Mouse (Mus musculus) kidney, adult 2 months (tissue): ENCODE measurements around the gene Ccdc78. TPM values are rescaled to one million over a fixed set of nuclear protein-coding genes. Genes with fewer than 3 reads are reported as not detected.
A peak's percentile ranks its signal among the peaks of the same experiment; 100 is the strongest.

Experiments used
- DNase-seq: peaks from one replicate; pipeline ENCODE4 v3.0.0; 2021
- H3K27ac ChIP-seq: fragments of 200-500 bp; 2 replicates; pipeline ENCODE4 v1.5.1; 2012; ENCODE audit warnings: low read depth, low read length, control low read depth, inconsistent platforms; ENCODE audit not compliant: insufficient read depth
- H3K27me3 ChIP-seq: fragments of 200-500 bp; replicated peaks from 2 replicates; pipeline ENCODE4 v1.6.1; 2012; ENCODE audit warnings: mild to moderate bottlenecking, moderate library complexity, low read length, inconsistent platforms; ENCODE audit not compliant: control insufficient read depth, insufficient read depth
- H3K36me3 ChIP-seq: fragments of 200-500 bp; 2 replicates; pipeline ENCODE4 v1.6.1; 2012; ENCODE audit warnings: mild to moderate bottlenecking, moderate library complexity, low read length, inconsistent platforms; ENCODE audit not compliant: control insufficient read depth, insufficient read depth
- H3K4me1 ChIP-seq: fragments of 200-500 bp; 2 replicates; pipeline ENCODE4 v1.6.1; 2011; ENCODE audit warnings: low read length; ENCODE audit not compliant: control insufficient read depth, insufficient read depth
- H3K4me3 ChIP-seq: fragments of 200-500 bp; 2 replicates; pipeline ENCODE4 v1.5.1; 2011; ENCODE audit warnings: mild to moderate bottlenecking, low read depth, low read length, control low read depth; ENCODE audit not compliant: insufficient read depth
- CTCF ChIP-seq: fragments of 200-500 bp; conservative IDR thresholded peaks from 2 replicates; pipeline ENCODE4 v1.5.1; 2011; ENCODE audit warnings: low read depth, mild to moderate bottlenecking, control low read depth, low read length, moderate library complexity, mixed read lengths; ENCODE audit not compliant: insufficient read depth, insufficient read length
- POLR2A ChIP-seq: fragments of 200-500 bp; IDR thresholded peaks from one replicate; pipeline ENCODE4 v1.6.1; 2011; ENCODE audit warnings: low read depth, low read length, control low read depth
- WGBS: fragments of 180-500 bp; shearing (Covaris S2); methylation state at CpG from one replicate; pipeline ENCODE4 v1.1.7; 2018; 5-methylcytosine and 5-hydroxymethylcytosine counted together
- polyA plus RNA-seq: library from polyadenylated mRNA; depleted of rRNA; stranded (reverse); fragments of >200 nt; gene quantifications from 2 replicates; pipeline ENCODE4 v1.2.3, GENCODE M21; 2012

Ccdc78 gene
- polyA plus RNA-seq, 1 experiment = 0.06 TPM

DNA sequence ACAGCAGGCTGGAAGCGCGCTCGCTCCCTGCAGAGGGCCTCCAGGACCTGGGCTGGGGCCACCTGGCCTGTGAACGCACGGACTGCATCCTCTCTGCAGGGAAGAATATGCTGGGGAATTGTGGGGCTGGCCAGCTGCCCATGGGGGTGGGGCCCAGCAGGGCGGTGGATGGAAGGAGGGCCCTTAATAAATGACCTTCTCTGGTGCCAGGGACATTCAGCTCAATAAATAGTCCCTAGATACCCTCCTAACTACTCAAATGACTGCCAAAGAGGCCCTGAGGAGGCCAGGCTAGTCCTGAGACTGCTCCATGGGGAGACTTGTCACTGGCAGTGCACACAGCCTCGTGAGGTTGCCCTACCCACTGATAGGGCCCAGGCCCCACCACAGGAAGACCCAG is 3.3 kb upstream of the Ccdc78 start:
- H3K4me3 ChIP-seq = no peak overlapping the region
- TF ChIP-seq CTCF (no peak), POLR2A (no peak)
- H3K36me3 ChIP-seq = no peaks in the 10 kb centered on the region
- 55% methylated on average over 7 of the region's 7 CpGs for WGBS
- no peaks in the 10 kb centered on the region for H3K4me1 ChIP-seq
- peak; percentile 55 for DNase-seq
- no peak overlapping the region for H3K27ac ChIP-seq
- no peaks in the 10 kb centered on the region for H3K27me3 ChIP-seq

DNA sequence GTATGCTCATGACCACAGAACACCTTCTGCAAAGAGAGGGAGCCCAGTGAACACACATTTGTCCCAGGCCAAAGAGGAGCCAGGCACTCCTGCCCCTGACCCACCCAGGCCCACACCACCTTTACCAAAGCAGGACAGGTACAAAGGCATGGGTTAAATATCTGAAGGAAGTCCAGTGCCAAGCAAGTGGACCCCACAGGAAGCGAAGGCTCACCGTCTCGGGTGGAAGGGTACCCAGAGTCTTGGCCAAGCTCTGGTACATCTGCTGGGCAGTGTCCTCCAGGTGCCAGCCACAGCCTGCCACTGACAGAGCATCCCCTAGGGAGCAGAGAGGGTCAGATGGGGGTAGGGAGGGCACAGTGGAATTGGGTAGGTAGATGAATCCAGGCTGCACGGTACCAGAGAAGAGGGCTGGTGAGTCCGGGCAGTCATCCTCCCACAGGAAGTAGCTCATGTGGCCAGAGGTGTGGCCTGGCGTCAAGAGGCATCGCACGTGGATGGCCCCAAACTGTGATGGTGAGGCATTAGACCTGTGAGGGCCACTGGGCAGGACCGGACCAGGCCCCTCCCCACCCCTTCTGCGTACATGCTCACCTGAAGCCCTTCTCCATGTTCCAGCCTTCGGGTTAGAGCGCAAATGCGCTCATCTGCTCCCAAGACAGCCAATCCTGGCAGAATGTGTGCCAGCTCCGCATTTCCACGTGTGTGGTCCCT is 2.4 kb upstream of the Ccdc78 start:
- no peak for DNase-seq
- WGBS = 70% methylated on average over 15 of the region's 15 CpGs
- no peak overlapping the region for H3K4me3 ChIP-seq
- no peaks in the 10 kb centered on the region for H3K36me3 ChIP-seq
- no peaks in the 10 kb centered on the region for H3K4me1 ChIP-seq
- H3K27ac ChIP-seq = no peak overlapping the region
- TF ChIP-seq CTCF (no peak), POLR2A (no peak)
- no peaks in the 10 kb centered on the region for H3K27me3 ChIP-seq

DNA sequence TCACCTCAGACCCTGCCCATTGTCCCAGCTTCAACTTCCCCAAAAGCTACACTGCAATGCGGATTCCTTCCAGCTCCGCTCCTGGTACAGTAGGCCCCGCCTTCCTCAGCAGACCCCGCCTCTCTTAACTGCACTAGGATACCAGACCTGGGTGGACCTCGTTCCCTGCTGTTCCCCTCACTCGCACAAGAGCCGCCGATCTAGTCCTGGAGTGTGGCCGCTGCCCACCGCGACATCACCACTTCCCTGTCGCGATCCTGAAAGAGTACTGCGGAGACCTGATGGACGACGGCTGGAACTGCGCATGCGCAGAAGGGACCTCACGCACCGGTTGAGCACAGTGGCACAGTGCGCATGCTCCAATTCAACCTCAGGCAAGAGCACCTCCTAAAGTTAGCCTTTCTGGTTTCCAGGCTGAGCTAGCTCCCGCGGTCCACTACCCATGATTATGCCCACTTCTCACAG is 1.1 kb upstream of the Ccdc78 start, which contains the start of gene Haghl:
Gene Haghl, minus strand, starts transcription at position 393 of the 465 bp plus-strand sequence.
- DNase-seq = peak; percentile 97
- Histone ChIP-seq H3K4me1 (no peaks in the 10 kb centered on the region), H3K36me3 (no peaks in the 10 kb centered on the region), H3K27me3 (no peaks in the 10 kb centered on the region), H3K4me3 (peak within 1 kb of the TSS; percentile 67), H3K27ac (peak within 1 kb of the TSS; percentile 46)
- peak; percentile 41 for TF ChIP-seq POLR2A
- TF ChIP-seq CTCF = 0 out of 2 replicates have a peak, but pooled peaks have one; percentile 11
- WGBS = under 1% methylated on average over 23 of the region's 23 CpGs

DNA sequence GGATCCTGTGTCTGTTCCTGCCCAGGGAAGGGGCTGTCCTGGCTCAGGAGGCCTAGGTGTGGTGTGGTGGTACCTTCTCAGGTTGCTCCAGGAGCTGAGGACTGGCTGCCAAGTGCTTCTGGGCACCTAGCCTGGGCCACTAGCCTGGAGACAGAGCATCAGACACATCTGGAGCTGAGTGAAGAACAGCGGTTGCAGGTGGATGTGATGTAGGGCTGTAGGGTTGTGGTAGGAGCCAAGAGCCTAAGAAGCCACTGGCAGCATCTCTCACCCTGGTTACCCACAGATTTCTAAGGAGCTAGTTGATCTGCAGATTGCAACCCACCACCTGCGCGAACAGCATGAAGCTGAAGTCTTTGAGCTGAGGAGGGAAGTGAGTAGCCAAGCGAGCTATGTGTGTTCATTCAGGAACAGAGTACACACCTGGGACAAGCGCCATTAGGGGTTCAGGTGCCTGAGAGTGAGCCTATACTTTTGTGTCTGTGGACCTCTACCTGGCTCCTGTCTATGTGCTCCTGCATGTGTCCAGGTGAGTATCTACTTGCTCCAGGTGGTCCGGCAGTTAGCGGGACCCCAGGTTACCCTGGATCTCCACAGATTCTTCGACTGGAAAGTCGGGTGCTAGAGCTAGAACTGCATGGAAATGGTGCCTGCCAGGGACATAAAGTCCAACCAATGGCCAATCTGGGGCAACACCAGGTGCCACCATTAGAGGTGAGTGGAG is 563 bp downstream of the Ccdc78 start:
- no peaks in the 10 kb centered on the region for H3K4me1 ChIP-seq
- H3K27ac ChIP-seq = no peak overlapping the region
- DNase-seq = no peak
- H3K4me3 ChIP-seq = no peak overlapping the region
- no peak for TF ChIP-seq POLR2A
- no peak for TF ChIP-seq CTCF
- 93% methylated on average over 9 of the region's 9 CpGs for WGBS
- H3K36me3 ChIP-seq = no peaks in the 10 kb centered on the region
- no peaks in the 10 kb centered on the region for H3K27me3 ChIP-seq

- peak overlapping the region; percentile 94 for H3K4me3 ChIP-seq
- no peak for TF ChIP-seq CTCF
- TF ChIP-seq POLR2A = no peak
- 23% methylated on average over 19 of the region's 19 CpGs for WGBS
- no peak overlapping the region for H3K27ac ChIP-seq
- H3K27me3 ChIP-seq = no peaks in the 10 kb centered on the region
- peaks cover 6% of the 10 kb centered on the region; the same call in 1 of the 2 replicates for H3K4me1 ChIP-seq
- H3K36me3 ChIP-seq = no peaks in the 10 kb centered on the region
- DNase-seq = no peak
These were observed 5.0 kb downstream of the Ccdc78 start for GRCm38 (mm10) chr17:25791320-25791842.

GRCm38 (mm10) chr17:25791843-25792527 is 5.6 kb downstream of the Ccdc78 start:
- peak overlapping the region; percentile 83 for H3K27ac ChIP-seq
- H3K4me1 ChIP-seq = peaks cover 6% of the 10 kb centered on the region; the same call in 1 of the 2 replicates
- DNase-seq = peak; percentile 88
- no peaks in the 10 kb centered on the region for H3K36me3 ChIP-seq
- no peaks in the 10 kb centered on the region for H3K27me3 ChIP-seq
- TF ChIP-seq POLR2A (no peak), CTCF (no peak)
- WGBS = under 1% methylated on average over 45 of the region's 45 CpGs
- peak overlapping the region; percentile 94 for H3K4me3 ChIP-seq
